ENCODE assay signal across 7 mouse cellular contexts in genomic region chr5:99380166-99380565, GRCm38 (mm10).
DNase-seq lines count a peak whose midpoint lies in the region; ATAC-seq and TF ChIP-seq lines count a peak whose summit lies in the region.

No protein-coding gene starts in this region.

- no peaks in the 10 kb centered on the region for H3K27me3 ChIP-seq in lung, postnatal 0 days (replicated peaks; ENCODE audit: insufficient read depth, low read length)
- H3K27me3 ChIP-seq in heart, embryonic 14.5 days (ENCODE audit: control insufficient read depth, insufficient read depth, low read length): no peaks in the 10 kb centered on the region

- H3K4me2 ChIP-seq in lung, postnatal 0 days (replicated peaks; ENCODE audit: low read depth, low read length): no peak overlapping the region
- peak overlapping the region; percentile 46 for H3K4me2 ChIP-seq in heart, embryonic 14.5 days (ENCODE audit: low read length)

- TF ChIP-seq CTCF in lung, postnatal 0 days (IDR thresholded peaks at IDR 0.05): no peak

- ATAC-seq in lung, postnatal 0 days: peak; percentile 82
- peak; percentile 40; the same call in 1 of the 2 replicates for ATAC-seq in heart, embryonic 14.5 days (ENCODE audit: insufficient number of reproducible peaks, insufficient read depth, low FRiP score, low read depth)

- peak; percentile 57 for DNase-seq in lung, postnatal 0 days (ENCODE audit: low spot score)
- no peak for DNase-seq in lung, postnatal 25 days (ENCODE audit: low spot score)
- peak; percentile 59 for DNase-seq in brain, adult 2 months (ENCODE audit: low read depth, low spot score)
- DNase-seq in skeletal muscle tissue, adult 2 months (ENCODE audit: low read depth, low spot score): peak; percentile 47
- DNase-seq in frontal cortex, postnatal 36 days (ENCODE audit: low spot score in 2 of 2): no peak
- DNase-seq in cerebellum, adult 11 months: no peak

- H3K4me3 ChIP-seq in lung, postnatal 0 days (ENCODE audit: low read depth, low read length): no peak overlapping the region
- no peak overlapping the region for H3K4me3 ChIP-seq in heart, embryonic 14.5 days (ENCODE audit: control insufficient read depth in 1 of 2, insufficient read depth in 1 of 2, low read depth in 1 of 2, low read length in 2 of 2)

- WGBS in lung, postnatal 0 days: 25% methylated on average over 12 of the region's 12 CpGs
- 3% methylated on average over 12 of the region's 12 CpGs for WGBS in heart, embryonic 14.5 days

- H3K9me3 ChIP-seq in lung, postnatal 0 days (ENCODE audit: low read length): no peaks in the 10 kb centered on the region
- no peaks in the 10 kb centered on the region for H3K9me3 ChIP-seq in heart, embryonic 14.5 days (ENCODE audit: control insufficient read depth, low read length)

- H3K27ac ChIP-seq in lung, postnatal 0 days (ENCODE audit: low read length): no peak overlapping the region
- H3K27ac ChIP-seq in heart, embryonic 14.5 days (replicated peaks in 1 of 2; ENCODE audit: control insufficient read depth in 1 of 2, insufficient read depth in 1 of 2, low read depth in 2 of 2, low read length in 2 of 2): no peak overlapping the region

- TF ChIP-seq EP300 in lung, postnatal 0 days (IDR thresholded peaks at IDR 0.05): no peak

- no peaks in the 10 kb centered on the region for H3K36me3 ChIP-seq in lung, postnatal 0 days (ENCODE audit: insufficient read depth, low read length)
- H3K36me3 ChIP-seq in heart, embryonic 14.5 days (ENCODE audit: control insufficient read depth, insufficient read depth, low read length): no peaks in the 10 kb centered on the region

- H3K4me1 ChIP-seq in lung, postnatal 0 days (ENCODE audit: insufficient read depth, low read depth, low read length): no peaks in the 10 kb centered on the region; the same call in 1 of the 2 replicates
- peaks cover 16 to 20% of the 10 kb centered on the region in 2 experiments for H3K4me1 ChIP-seq in heart, embryonic 14.5 days (ENCODE audit: control insufficient read depth in 2 of 2, insufficient read depth in 2 of 2, low read length in 2 of 2)

- no peak overlapping the region for H3K9ac ChIP-seq in lung, postnatal 0 days (replicated peaks; ENCODE audit: low read depth)
- H3K9ac ChIP-seq in heart, embryonic 14.5 days (ENCODE audit: low read length): no peak overlapping the region

Comparison
In these comparisons a context has a peak if more than half of its experiments do, and no peak if none do; other contexts are left out.
1. DNase-seq: peak in lung, postnatal 0 days (single experiment), brain, adult 2 months (single experiment) and skeletal muscle tissue, adult 2 months (single experiment); none in lung, postnatal 25 days (single experiment), frontal cortex, postnatal 36 days (0 of 2) and cerebellum, adult 11 months (single experiment).